Mouse (Mus musculus): ENCODE data around the gene Stk17b. TPM values are rescaled to one million over a fixed set of nuclear protein-coding genes. Genes with fewer than 3 reads are reported as not detected.

The Stk17b gene
- total RNA-seq (2021), result 1 to 10 TPM; 4.9 to 6.2 TPM

DNA sequence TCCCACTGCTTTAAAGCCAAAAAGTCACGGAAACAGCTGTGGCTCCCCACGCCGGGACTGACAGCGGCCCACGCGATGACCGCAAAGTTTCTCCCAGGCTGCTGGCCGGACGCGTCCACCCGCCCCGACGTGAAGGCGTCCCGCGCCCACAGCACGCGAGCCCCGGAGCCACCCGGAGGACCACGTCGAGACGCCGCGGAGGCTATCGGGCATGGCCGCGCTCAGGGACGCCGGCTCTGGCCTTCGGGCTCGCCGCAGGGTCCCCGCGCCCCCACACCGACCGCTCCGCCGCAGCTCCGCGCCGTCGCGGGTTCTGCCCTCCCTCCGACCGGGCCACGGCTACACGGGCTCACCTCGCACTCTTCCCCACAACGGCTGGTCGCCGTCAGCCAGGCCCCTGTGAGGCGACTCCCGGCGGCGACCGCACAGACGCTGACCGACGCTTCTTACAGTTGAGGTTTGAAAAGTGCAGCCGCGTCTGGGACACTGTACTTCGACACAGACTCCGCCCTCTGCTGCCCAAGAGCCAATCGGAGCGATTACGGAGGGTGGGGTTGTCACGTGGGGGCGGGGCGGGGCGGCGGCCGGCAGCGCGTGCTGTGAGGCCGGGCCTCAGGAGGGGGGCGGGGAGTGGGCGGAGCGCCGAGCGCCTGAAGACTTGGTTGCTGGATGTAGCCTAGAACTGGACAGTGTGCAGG lies at the start of gene Stk17b:
TSS of gene Stk17b (minus strand) at position 504 of the 698 bp plus-strand sequence.
- DNase-seq, result peak; percentile 59 to 69

DNA sequence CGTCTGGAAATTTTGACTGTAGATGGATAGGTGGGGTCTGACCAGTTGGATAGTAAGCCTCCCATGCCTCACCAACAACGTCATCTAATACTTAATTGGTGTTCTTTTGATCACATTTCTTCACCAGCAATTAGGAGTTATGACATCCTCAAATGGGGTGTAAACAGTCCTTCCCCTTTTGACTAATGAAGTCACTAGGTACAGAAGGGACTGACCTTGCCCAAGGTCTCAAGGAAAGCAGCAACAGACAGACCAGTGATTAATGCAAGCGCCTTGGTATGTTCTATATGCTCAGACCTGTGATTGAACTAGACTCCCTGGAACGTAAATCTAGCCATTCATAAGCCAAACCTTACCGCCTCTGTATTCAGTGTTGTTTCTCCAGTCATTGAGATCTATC lies 45.3 kb upstream of the Stk17b start:
- DNase-seq, result no peak

DNA sequence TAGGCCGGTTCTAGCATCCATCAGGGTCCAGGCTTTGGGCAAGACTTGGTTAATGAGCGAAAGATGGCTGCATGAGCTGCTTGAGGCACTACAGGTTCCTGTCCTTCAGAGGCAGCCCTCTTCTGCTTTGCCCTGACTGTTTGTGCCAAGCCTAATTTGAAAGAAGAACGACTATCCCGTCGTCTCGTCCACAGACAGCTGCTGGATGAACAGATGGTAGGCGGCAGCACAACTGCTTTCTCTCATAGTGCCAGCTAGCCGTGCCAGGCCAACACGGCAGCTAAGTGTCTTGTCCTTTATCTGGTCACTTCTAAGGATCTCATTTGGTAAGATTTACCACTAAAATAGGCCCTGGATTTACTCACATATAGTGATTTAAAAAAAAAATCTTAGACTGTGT lies 44.1 kb upstream of the Stk17b start:
- DNase-seq, result no peak

DNA sequence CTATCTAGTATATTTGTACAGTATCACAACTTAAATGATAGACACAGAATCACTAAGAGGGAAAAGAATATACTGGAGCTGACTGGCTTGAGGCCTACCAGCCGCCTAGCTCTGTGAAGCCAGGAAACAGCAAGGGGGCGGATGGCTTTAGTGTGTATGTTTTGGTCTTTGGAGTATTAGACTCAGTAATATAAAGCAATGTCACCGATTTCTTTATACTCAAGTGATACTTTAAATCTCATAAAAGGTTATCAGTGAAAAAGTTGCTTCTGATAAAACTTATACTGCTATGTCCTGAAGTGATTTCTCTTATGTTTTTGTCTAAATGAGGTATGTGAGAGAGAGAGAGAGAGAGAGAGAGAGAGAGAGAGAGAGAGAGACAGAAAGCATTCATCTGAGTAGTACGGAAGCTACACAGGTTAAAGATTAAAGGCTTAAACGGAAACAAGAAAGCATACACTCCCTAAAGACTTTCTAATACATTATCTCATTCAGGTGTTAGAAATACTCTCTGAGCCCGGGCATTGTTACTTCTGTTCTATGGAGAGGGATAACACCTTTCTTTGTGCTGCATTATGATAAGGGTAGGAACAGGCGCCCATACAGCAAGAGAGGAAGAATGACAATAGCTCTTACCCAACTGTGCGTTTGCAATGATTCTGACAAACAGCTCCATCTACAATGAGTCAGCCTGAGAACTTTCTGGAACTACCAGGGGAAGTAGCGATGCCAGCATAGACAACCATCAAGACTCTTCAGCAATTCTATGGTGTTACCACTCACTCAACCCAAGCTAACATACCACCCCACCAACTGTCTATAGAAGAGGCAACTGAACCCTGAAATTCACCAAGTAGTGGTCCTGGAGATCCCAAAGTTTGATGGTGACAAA lies 39.7 kb upstream of the Stk17b start:
- DNase-seq, result no peak

DNA sequence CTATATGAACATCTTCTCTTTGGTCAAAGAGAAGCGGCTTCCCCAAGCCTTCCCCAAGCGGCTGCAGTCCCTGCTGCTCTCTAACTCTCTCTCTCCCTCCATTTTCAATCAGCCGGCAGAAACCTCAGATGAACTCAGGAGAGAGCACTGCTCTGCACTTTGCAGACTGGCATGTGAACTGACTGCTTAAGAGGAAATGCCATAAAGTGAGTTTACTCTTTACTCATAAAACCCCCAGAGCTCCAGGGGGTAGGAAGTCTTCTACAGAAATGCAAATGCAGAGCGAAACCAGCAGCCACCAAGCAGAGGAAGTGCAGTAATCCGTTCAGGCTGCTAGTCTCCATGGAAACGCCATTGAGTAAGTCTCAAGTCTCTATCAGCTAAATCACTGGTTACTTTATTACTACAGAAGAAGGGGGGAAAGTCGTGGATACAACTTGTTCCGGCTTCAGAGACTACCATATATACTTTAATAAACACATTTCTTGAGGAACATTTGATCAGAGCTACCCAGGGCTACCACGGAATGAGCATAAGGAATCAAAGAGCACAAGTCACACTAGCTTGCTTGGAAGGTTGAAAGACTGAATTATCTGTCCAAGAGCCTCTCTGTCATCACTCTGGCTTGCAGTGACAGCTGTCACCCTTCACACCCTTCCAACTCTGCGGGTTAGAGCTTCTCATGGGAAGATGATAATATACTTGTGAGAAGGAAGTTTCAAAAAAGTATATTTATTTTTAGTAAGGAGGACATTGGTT lies 38.8 kb upstream of the Stk17b start:
- DNase-seq, result peak; percentile 23

DNA sequence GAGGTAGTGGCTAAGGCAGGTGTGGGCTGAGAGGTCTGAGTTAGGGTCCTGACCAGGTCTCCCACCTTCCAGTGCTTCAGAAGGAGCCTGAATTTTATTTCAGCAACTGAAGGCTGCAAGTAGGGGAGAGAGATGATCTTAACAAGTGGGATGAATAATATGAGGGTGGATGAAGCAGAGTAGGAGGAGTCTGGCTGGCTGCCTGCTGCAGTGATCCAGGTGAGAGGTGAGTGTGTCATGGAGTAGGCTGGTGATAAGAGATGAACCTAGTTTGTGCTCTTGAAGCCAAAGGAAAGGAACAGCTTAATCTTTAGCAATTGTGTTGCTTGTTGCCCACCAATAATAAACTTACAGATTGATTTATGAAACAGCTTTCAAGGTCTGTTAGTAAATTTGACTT lies 37.0 kb upstream of the Stk17b start:
- no peak for DNase-seq

DNA sequence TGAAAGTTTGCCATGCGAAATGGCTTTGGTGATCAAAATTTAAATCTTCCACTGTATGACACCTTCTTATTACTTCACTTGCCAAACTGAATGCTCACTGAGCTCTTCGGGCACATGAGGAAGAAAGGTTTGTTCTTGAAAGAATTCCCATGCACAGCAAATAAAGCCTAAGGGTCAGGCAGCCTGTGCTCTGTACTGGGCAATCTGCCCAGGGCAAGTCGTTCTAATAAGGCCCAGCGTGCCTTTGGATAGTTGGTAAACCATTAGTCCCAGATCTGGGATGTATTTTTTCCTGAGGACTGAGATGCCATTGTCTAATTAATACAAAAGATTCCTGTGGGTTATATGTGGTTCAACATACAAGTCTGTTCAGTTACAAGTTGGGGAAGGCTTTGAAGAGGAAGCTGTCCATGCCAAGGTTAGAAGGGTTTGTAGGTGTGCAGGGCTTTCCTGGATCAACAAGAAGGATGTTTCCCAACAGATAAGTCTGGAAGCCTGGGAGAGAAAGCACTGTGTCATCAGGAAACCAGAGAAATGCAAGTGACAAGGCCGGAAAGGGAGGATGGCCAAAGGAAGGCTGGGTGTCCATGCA lies 35.1 kb upstream of the Stk17b start:
- DNase-seq, result no peak

DNA sequence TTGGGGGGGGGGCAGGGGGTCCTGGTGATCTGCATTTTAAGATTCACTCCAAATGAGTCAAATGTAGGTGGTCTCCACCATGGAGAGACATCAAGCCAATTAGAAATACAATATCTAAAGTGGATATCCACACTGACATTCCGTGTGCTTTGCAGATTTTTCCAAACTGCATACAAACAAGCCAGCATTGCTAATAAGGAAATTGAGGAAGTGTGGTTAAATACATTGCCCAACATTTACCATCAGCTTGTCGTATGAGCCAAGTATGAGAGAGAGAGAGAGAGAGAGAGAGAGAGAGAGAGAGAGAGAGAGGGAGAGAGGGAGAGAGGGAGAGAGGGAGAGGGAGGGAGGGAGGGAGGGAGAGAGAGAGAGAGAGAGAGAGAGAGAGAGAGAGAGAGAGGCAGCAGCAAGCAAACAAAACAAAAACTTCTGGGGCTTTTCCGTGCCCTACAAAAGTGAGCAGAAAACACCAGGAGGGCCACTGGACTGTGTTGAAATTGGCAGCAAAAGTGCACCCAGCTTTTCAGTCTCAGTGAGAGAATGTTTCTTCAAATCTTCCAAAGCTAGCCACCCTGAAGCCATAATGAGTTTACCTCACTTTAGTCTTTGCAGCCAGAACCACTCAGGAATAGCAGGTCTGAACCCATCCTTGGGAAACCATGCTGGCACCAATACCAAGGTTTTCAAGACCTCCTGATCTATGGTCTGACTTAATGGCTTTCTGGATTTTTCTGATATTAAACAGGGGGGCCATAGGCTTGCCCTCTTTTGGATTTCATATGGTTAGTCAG lies 33.2 kb upstream of the Stk17b start:
- no peak for DNase-seq

DNA sequence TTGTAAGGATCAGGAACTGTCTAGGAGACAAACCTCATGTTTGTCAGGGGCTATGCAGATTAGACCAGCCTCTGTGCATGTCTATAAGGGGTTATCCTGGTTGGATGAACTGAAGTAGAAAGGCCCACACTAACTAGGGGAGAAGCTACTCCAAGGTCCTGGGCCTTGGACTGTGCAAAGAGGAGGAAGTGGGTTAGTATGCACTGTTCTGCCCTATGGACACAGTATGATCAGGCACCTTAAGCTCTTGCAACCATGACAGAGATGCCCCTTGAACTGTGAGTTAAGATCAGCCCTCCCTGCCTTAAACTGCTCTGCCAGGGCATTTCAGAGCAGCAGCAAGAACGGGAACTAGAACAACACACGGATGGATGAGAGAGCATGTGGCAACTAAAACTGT lies 31.3 kb upstream of the Stk17b start:
- DNase-seq, result no peak

DNA sequence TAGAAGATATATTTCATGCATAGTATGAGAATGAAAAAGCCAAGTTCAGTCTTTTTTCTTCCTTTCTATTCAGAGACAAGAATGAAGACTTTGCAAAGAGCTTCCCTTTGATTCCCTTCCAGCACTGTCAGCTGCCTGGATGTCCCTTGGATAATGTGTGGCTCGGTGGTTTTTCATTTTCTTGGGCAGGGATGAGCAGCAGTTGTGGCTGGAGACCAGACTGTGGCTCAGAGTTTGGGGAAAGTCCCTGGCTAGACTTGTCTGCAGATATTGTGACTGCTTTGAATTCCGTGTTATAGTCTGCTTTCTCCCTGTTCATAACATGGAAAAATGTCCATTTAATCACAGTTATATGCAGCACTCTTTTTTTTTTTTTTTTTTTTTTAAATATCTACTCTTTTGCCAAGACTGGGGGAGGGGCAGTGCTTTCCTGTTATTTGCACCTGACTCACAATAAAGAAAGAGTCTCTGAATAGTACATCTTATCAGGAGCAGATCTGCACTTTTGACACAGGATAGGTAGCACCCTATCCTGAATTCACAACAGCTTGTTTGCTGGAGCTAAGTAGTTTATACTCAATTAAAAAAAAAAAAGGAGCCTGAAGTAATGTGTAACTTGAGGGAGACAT lies 29.2 kb upstream of the Stk17b start:
- no peak for DNase-seq

DNA sequence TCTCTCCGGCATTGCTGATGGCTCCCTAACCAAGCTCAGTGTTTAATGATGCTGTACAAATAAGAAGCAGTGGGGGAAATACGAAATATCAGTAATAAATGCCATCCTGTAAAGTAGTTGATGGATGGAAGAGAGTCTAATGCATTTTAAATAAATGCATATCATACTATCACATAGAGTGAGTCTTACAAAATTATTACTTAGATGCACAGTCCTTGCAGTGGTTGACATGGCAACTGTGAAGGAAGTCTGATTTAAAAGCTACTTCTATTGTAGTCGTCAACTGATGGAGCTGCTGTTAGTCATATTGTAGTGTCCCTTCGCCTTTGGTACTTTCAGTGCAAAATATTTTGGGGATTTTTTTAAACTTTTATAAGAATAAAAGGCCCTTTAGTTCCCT lies 26.9 kb upstream of the Stk17b start:
- DNase-seq, result no peak

DNA sequence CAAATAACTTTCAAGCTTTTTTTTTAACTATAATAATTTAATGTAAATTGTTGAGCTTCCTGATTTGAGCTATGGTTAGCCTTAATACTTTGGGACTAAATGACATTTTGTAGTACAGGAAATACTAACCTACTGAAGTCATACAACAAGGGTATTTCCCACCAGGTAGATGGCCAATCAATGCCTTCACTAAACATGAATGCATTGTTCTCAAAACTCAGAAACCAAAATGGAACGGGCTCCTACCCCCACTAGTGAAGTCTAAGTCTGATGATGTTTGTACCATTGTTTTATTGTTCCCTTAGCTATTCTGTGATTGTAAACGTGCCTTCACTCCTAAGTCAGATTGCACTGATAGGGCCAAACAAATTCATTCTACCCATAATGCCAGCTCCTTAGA lies 23.2 kb upstream of the Stk17b start:
- no peak for DNase-seq

DNA sequence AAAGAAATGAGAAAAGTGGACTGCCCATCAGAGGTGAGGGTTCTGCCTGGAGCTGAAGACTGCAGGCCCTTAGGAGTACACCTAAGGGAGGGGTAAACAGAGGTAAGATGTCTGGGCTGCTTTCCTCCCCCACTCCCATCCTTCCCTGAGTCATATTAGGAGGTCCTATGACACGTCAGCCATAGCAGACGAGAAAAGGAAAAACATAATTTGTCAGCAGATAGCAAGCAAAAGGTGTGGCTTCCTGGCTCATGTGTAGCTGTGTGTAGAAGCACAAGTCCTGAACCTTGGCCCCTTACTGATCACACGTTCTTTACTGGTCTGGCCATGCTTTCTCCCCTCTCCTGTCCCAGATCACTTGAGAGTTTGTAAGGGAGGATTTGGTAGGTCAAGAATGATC lies 12.8 kb upstream of the Stk17b start:
- no peak for DNase-seq

DNA sequence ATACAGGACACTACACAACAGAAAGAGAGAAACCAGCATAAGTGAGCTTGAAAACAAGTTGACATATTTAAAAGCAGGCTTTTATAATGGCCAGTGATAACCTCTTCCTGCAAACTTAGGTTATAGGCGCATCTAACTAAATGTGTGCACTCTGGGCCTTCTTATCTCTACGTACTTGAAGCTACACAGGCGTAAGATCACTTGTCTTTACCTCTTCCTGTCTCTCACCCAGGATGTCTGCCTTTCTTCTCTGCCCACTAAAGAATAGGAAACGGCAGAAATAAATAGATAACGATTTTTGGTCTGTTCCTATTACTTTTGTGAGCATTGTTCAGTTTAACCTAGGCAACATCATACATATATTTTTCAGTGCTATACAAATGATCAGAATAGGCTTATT lies 12.1 kb upstream of the Stk17b start:
- no peak for DNase-seq

DNA sequence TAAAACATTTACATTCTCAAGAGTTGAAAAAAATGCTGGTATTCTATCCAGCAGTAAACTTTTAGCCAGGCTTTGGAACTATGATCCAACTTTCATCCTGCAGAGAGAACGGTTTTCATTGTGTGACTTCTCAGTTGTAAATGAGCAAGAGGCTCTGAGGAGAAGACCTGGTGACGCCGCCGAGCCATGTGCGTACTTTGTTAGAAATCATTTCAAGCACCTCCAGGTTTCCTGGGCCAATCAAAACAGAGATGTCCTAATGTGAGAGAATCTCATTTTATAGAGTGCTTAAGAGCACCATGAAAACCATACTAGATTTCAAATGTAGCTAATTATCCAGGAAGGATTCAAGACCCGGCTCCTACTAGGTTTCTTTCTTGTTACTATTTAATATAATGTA lies 11.2 kb upstream of the Stk17b start:
- no peak for DNase-seq

DNA sequence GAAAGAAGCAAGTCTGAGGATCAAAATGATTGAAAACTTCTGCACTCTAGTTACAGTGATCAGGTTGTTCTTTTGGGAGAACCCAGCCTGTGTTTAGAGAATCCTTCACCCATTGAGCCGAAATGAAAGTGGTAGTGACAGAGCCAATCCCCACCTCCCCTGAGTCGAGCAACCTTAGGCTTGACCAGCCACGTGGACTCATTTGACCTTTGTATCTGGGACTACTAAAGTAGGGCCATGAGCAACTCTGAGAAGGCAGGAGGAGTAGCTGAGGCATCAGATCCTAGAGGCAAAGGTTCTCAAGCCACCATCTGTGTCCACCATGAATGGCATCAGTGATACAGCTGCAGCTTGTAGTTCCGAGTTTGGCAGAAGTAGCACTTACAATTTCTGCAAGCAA lies 10.6 kb upstream of the Stk17b start:
- DNase-seq, result no peak

DNA sequence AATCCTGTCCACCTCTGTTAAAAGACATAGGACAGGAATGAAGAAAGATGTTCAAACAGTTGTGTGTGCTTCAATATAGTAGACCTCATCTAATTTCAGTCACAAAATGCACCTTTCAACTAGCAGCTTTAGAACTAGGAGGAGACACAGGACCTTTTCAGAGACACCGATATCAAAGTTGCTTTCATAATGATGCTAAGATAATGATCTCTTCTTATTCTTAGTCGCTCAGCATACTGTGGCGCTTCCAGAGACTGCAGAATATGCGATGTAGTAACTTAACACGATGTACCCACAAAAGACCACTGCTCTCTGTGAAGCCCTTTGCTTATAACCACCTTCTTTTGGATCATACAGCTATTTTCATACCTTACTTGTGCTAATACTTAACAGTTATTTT lies 10.1 kb upstream of the Stk17b start:
- no peak for DNase-seq

DNA sequence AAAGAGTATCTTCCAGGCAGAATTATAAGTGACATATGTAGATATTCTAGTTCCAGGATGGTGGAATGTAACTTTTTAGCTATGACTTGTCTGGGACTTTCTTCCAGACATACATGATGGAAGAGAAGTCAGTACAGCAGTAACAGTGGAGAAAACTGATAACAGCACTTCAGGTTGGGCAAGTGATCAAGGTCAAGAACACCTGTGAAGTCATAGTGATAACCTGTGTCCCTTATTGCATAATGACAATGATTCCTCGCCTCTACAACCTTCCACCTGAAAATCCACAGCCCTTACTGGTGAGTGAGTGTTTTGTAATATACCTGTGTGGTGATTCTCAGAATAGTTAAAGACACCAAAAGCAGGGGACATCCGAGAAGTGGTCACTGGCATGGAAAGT lies 9.3 kb upstream of the Stk17b start:
- DNase-seq, result no peak

DNA sequence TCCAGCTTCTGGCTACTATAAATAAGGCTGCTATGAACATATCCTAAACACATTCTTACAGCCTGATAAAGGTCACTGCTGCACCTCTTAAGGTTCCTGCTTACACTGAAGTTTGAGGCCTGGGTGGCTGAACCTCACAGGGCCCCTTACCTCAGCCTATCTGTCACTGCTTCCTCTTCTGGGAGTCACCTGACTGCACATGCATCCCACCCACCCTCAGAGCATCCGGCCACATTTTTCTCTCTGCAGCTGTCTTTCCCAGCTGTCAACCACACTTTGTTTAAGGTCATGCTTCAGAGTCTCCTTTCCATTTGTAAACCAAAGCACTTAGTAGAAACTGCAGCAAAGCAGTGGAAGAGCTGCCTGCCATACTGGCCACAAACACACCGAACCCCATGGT lies 6.3 kb upstream of the Stk17b start:
- DNase-seq, result no peak

DNA sequence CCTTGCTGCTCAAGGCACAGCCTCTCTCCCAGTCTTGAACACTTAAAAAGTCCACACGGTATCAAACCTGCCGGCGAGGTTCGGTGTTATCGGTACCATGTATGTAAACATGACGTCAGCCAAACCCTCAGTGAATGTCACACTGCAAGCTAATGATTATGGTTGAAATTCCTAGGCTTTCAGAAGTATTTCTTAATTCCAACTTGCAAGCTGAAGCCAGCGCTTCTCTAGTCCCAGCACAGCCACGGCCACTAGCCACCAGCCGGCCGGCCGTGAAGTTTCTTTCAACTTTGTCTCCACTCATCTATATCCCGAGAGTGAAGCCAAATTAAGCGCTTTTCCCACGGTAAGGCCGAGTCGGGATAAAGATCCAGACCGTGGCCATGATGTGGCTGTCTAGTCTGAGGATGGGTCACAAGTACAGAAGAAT lies 718 bp downstream of the Stk17b start:
- DNase-seq, result peak in 1 of 2 experiments; percentile 2

DNA sequence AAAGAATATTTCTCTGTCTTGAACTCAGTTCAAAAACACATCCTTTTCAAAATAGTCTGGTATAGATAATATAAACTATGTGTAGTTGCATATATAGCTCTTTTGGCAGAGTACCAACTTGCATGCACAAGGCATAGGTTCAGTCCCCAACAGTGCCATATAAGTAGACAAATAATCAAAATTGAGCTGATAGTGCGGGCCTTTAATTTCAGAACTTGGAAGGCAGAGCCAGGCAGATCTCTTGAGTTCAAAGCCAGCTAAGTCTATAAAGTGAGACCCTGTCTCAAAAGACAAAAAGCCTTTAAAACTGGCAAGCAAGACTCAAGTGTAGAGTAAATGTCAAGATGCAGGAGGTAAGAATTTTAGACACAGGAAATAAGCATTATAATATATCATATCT lies 2.1 kb downstream of the Stk17b start:
- DNase-seq, result no peak

DNA sequence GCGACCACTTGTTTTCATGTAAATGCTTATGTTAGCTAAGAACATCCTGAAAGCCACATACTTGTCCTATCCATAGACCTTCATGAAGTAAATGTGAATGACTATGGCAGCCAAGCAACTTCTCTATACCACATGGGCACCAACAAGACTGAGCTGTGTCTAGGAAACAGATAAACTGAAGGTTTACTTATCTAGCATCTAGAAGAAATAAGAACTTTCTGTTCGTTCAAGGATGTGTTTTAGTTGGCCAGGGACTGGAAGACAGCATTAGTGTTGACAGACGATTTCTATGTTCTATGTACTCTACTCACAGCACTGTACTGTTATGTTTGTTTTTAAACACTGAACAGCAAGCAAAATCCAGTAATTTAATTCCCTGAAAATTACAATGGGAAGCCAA lies 2.9 kb downstream of the Stk17b start:
- no peak for DNase-seq

Measured in layer of hippocampus, postnatal 36 days (tissue).